Mouse (Mus musculus): ENCODE data around the gene Sfta2. TPM values are rescaled to one million over a fixed set of nuclear protein-coding genes. Genes with fewer than 3 reads are reported as not detected.

The Sfta2 gene
- polyA plus RNA-seq, 1 experiment = 1.3 TPM

- WGBS = 31% methylated on average over 2 of the region's 2 CpGs
- TF ChIP-seq CTCF (conservative IDR thresholded peaks at IDR 0.05; ENCODE audit: insufficient read depth, insufficient read length, low read depth, low read length) = no peak
- TF ChIP-seq POLR2A (IDR thresholded peaks at IDR 0.05; ENCODE audit: low read depth, low read length) = no peak
- no peak overlapping the region; the same call in 1 of the 2 replicates for H3K27ac ChIP-seq (ENCODE audit: insufficient read depth, low read depth, low read length)
- peaks cover 13% of the 10 kb centered on the region; the same call in 1 of the 2 replicates for H3K4me1 ChIP-seq (ENCODE audit: control insufficient read depth, insufficient read depth, low read length)
- H3K4me3 ChIP-seq (ENCODE audit: insufficient read depth, low read depth, low read length) = no peak overlapping the region
- DNase-seq = peak; percentile 48
- H3K27me3 ChIP-seq (replicated peaks; ENCODE audit: control insufficient read depth, insufficient read depth, low read length) = no peaks in the 10 kb centered on the region
- H3K36me3 ChIP-seq (ENCODE audit: control insufficient read depth, insufficient read depth, low read length) = no peaks in the 10 kb centered on the region
These were observed 48.1 kb downstream of the Sfta2 start for GRCm38 (mm10) chr17:35649429-35649828.

GRCm38 (mm10) chr17:35653086-35653485 is 51.7 kb downstream of the Sfta2 start:
- no peaks in the 10 kb centered on the region for H3K27me3 ChIP-seq (replicated peaks; ENCODE audit: control insufficient read depth, insufficient read depth, low read length)
- no peaks in the 10 kb centered on the region for H3K36me3 ChIP-seq (ENCODE audit: control insufficient read depth, insufficient read depth, low read length)
- H3K4me1 ChIP-seq (ENCODE audit: control insufficient read depth, insufficient read depth, low read length) = peaks cover 13% of the 10 kb centered on the region; the same call in 1 of the 2 replicates
- no peak overlapping the region for H3K4me3 ChIP-seq (ENCODE audit: insufficient read depth, low read depth, low read length)
- TF ChIP-seq POLR2A (IDR thresholded peaks at IDR 0.05; ENCODE audit: low read depth, low read length) = no peak
- TF ChIP-seq CTCF (conservative IDR thresholded peaks at IDR 0.05; ENCODE audit: insufficient read depth, insufficient read length, low read depth, low read length) = no peak
- H3K27ac ChIP-seq (ENCODE audit: insufficient read depth, low read depth, low read length) = no peak overlapping the region
- DNase-seq = no peak
- WGBS = 64% methylated on average over 2 of the region's 2 CpGs

- Histone ChIP-seq H3K27me3 (replicated peaks; ENCODE audit: control insufficient read depth, insufficient read depth, low read length) (no peaks in the 10 kb centered on the region), H3K4me1 (ENCODE audit: control insufficient read depth, insufficient read depth, low read length) (no peaks in the 10 kb centered on the region), H3K4me3 (ENCODE audit: insufficient read depth, low read depth, low read length) (no peak overlapping the region), H3K36me3 (ENCODE audit: control insufficient read depth, insufficient read depth, low read length) (no peaks in the 10 kb centered on the region), H3K27ac (ENCODE audit: insufficient read depth, low read depth, low read length) (no peak overlapping the region)
- peak; percentile 65 for DNase-seq
- TF ChIP-seq CTCF (conservative IDR thresholded peaks at IDR 0.05; ENCODE audit: insufficient read depth, insufficient read length, low read depth, low read length) (peak; percentile 70), POLR2A (IDR thresholded peaks at IDR 0.05; ENCODE audit: low read depth, low read length) (no peak)
- 64% methylated on average over 17 of the region's 17 CpGs for WGBS
These were observed 64.7 kb downstream of the Sfta2 start for GRCm38 (mm10) chr17:35665957-35666515.

DNA sequence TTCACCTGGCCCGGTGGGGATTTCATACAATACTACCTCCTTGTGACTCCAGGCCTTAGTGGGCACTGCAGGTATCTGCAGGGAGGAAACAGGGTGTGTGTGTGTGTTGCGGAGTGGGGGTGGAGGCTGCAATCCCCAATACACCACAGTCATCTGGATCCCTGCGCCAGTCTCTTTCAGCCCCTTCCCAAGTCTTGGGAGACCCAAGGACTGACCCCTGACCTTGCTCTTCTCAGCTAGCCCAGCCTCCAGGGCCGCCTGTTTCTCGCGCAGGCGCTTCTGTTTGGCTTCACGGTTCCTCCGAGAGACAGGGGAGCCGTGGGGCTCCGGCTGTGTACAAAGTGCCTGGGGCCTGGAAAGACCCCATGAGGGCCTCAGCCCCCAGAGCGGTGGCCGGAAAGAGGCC is 65.5 kb downstream of the Sfta2 start:
- H3K4me3 ChIP-seq (ENCODE audit: insufficient read depth, low read depth, low read length) = peak overlapping the region; percentile 81
- no peaks in the 10 kb centered on the region for H3K36me3 ChIP-seq (ENCODE audit: control insufficient read depth, insufficient read depth, low read length)
- DNase-seq = no peak
- H3K4me1 ChIP-seq (ENCODE audit: control insufficient read depth, insufficient read depth, low read length) = no peaks in the 10 kb centered on the region
- TF ChIP-seq CTCF (conservative IDR thresholded peaks at IDR 0.05; ENCODE audit: insufficient read depth, insufficient read length, low read depth, low read length) (no peak), POLR2A (IDR thresholded peaks at IDR 0.05; ENCODE audit: low read depth, low read length) (no peak)
- no peaks in the 10 kb centered on the region for H3K27me3 ChIP-seq (replicated peaks; ENCODE audit: control insufficient read depth, insufficient read depth, low read length)
- WGBS = 4% methylated on average over 13 of the region's 13 CpGs
- H3K27ac ChIP-seq (ENCODE audit: insufficient read depth, low read depth, low read length) = 0 out of 2 replicates have a peak overlapping the region, but pooled peaks have one; percentile 8

GRCm38 (mm10) chr17:35667334-35668065 is 66.2 kb downstream of the Sfta2 start, which contains the start of gene Vars2:
Vars2 (minus strand) TSS chr17:35667592.
- TF ChIP-seq CTCF (conservative IDR thresholded peaks at IDR 0.05; ENCODE audit: insufficient read depth, insufficient read length, low read depth, low read length) (no peak), POLR2A (IDR thresholded peaks at IDR 0.05; ENCODE audit: low read depth, low read length) (peak; percentile 77)
- DNase-seq = peak; percentile 98
- peak within 1 kb of the TSS; percentile 51 for H3K27ac ChIP-seq (ENCODE audit: insufficient read depth, low read depth, low read length)

GRCm38 (mm10) chr17:35669731-35670130 is 68.4 kb downstream of the Sfta2 start:
- no peaks in the 10 kb centered on the region; the same call in 1 of the 2 replicates for H3K4me1 ChIP-seq (ENCODE audit: control insufficient read depth, insufficient read depth, low read length)
- H3K36me3 ChIP-seq (ENCODE audit: control insufficient read depth, insufficient read depth, low read length) = no peaks in the 10 kb centered on the region
- no peak overlapping the region for H3K27ac ChIP-seq (ENCODE audit: insufficient read depth, low read depth, low read length)
- TF ChIP-seq POLR2A (IDR thresholded peaks at IDR 0.05; ENCODE audit: low read depth, low read length) (no peak), CTCF (conservative IDR thresholded peaks at IDR 0.05; ENCODE audit: insufficient read depth, insufficient read length, low read depth, low read length) (no peak)
- H3K27me3 ChIP-seq (replicated peaks; ENCODE audit: control insufficient read depth, insufficient read depth, low read length) = no peaks in the 10 kb centered on the region
- no peak overlapping the region for H3K4me3 ChIP-seq (ENCODE audit: insufficient read depth, low read depth, low read length)
- DNase-seq = no peak
- 91% methylated on average over 9 of the region's 9 CpGs for WGBS

More at GRCm38 (mm10) chr17:35667334-35668065, 66.2 kb downstream of the Sfta2 start, which contains the start of gene Vars2:
- Histone ChIP-seq H3K4me3 (ENCODE audit: insufficient read depth, low read depth, low read length) (peak within 1 kb of the TSS; percentile 81), H3K27me3 (replicated peaks; ENCODE audit: control insufficient read depth, insufficient read depth, low read length) (no peaks in the 10 kb centered on the region), H3K36me3 (ENCODE audit: control insufficient read depth, insufficient read depth, low read length) (no peaks in the 10 kb centered on the region), H3K4me1 (ENCODE audit: control insufficient read depth, insufficient read depth, low read length) (no peaks in the 10 kb centered on the region)
- whole genome bisulfite sequencing = under 1% methylated on average over 61 of the region's 61 CpGs

GRCm38 (mm10) chr17:35671846-35672245 is 70.5 kb downstream of the Sfta2 start:
- no peak overlapping the region for H3K4me3 ChIP-seq (ENCODE audit: insufficient read depth, low read depth, low read length)
- H3K4me1 ChIP-seq (ENCODE audit: control insufficient read depth, insufficient read depth, low read length) = no peaks in the 10 kb centered on the region; the same call in 1 of the 2 replicates
- H3K27ac ChIP-seq (ENCODE audit: insufficient read depth, low read depth, low read length) = no peak overlapping the region

More at GRCm38 (mm10) chr17:35671846-35672245, 70.5 kb downstream of the Sfta2 start:
- TF ChIP-seq CTCF (conservative IDR thresholded peaks at IDR 0.05; ENCODE audit: insufficient read depth, insufficient read length, low read depth, low read length) (no peak), POLR2A (IDR thresholded peaks at IDR 0.05; ENCODE audit: low read depth, low read length) (no peak)
- Histone ChIP-seq H3K27me3 (replicated peaks; ENCODE audit: control insufficient read depth, insufficient read depth, low read length) (no peaks in the 10 kb centered on the region), H3K36me3 (ENCODE audit: control insufficient read depth, insufficient read depth, low read length) (no peaks in the 10 kb centered on the region)
- WGBS = 94% methylated on average over 6 of the region's 6 CpGs
- DNase-seq = no peak

All from kidney, adult 2 months (tissue).